Mouse (Mus musculus): ENCODE measurements around the gene Gm20795.
"Not testable (repeated sequence)": the region's sequence is repeated elsewhere in the genome, so short reads cannot be mapped to it uniquely, and the experiment has no call there.

The Gm20795 gene

GRCm38 (mm10) chrY:40804614-40805013 lies at the start of gene Gm20795:
TSS of gene Gm20795 (plus strand) at chrY:40804914.
- DNase-seq (ENCODE audit: low spot score in 2 of 2): not testable (repeated sequence)

- not testable (repeated sequence) for DNase-seq (ENCODE audit: low spot score in 2 of 2)
Observed at GRCm38 (mm10) chrY:40775665-40776064, 29.0 kb upstream of the Gm20795 start, which contains the start of gene Gm21797. TSS of gene Gm21797 (minus strand) at chrY:40775765.

Data from left cerebral cortex, adult 9 months (tissue).